Mouse (Mus musculus): Measurements from ENCODE around the gene Mepce.

- TF ChIP-seq POLR2A (IDR thresholded peaks at IDR 0.05; ENCODE audit: control insufficient read depth, extremely low read depth, insufficient read depth, low read length, poor library complexity), result no peak
- TF ChIP-seq CTCF (IDR thresholded peaks at IDR 0.05; ENCODE audit: borderline replicate concordance, control insufficient read depth, extremely low read depth, insufficient read depth, low read length, poor library complexity), result no peak
These were observed 49.2 kb upstream of the Mepce start for GRCm38 (mm10) chr5:137836611-137837010.
